Mouse (Mus musculus) limb, embryonic 11.5 days (tissue): ENCODE measurements around the gene Myl12a. TPM values are rescaled to one million over a fixed set of nuclear protein-coding genes. Genes with fewer than 3 reads are reported as not detected.

Experiments
- ATAC-seq: fragments of 200-750 bp; cut with Nextera tagmentation; 2 replicates; pipeline ENCODE4 v1.8.0; 2017; ENCODE audit warnings: low read depth; ENCODE audit not compliant: insufficient number of reproducible peaks, low FRiP score, low TSS enrichment
- DNase-seq: peaks from one replicate; pipeline ENCODE4 v3.0.0-alpha.2; 2015; ENCODE audit warnings: low spot score
- H3K27ac ChIP-seq: fragments of 300-500 bp; sonication (generic); replicated peaks from 2 replicates; pipeline ENCODE4 v1.5.1; 2014; ENCODE audit warnings: low read depth, mild to moderate bottlenecking, low read length
- H3K27me3 ChIP-seq: fragments of 300-500 bp; sonication (generic); 2 replicates; pipeline ENCODE4 v1.6.1; 2014; ENCODE audit warnings: mild to moderate bottlenecking, low read length, mixed read lengths; ENCODE audit not compliant: control insufficient read depth, insufficient read depth
- H3K36me3 ChIP-seq: fragments of 300-500 bp; sonication (generic); 2 replicates; pipeline ENCODE4 v1.6.1; 2014; ENCODE audit warnings: mild to moderate bottlenecking, low read length, moderate library complexity, mixed read lengths; ENCODE audit not compliant: control insufficient read depth, insufficient read depth
- H3K4me1 ChIP-seq: fragments of 300-500 bp; sonication (generic); 2 replicates; pipeline ENCODE4 v1.6.1; 2014; ENCODE audit warnings: low read length, mixed read lengths; ENCODE audit not compliant: control insufficient read depth, insufficient read depth
- H3K4me2 ChIP-seq: fragments of 300-500 bp; sonication (generic); 2 replicates; pipeline ENCODE4 v1.6.1; 2014; ENCODE audit warnings: low read depth, mild to moderate bottlenecking, moderate library complexity; ENCODE audit not compliant: severe bottlenecking
- H3K4me3 ChIP-seq: fragments of 300-500 bp; sonication (generic); 2 replicates; pipeline ENCODE4 v1.5.1; 2014; ENCODE audit warnings: low read depth, low read length
- H3K9ac ChIP-seq: fragments of 300-500 bp; sonication (generic); 2 replicates; pipeline ENCODE4 v1.6.1; 2014; ENCODE audit warnings: mild to moderate bottlenecking, low read length
- H3K9me3 ChIP-seq: fragments of 300-500 bp; sonication (generic); 2 replicates; pipeline ENCODE4 v1.6.1; 2016; ENCODE audit warnings: low read length; ENCODE audit not compliant: control insufficient read depth
- WGBS: fragments of 180-500 bp; shearing (Covaris S2); extraction: QIAGEN DNeasy Blood & Tissue Kit; methylation state at CpG from one replicate; pipeline ENCODE4 v1.1.7; 2014; 5-methylcytosine and 5-hydroxymethylcytosine counted together
- polyA plus RNA-seq: library from polyadenylated mRNA; unstranded; fragments of >200 nt; fragmentation: Nextera tagmentation; extraction: Ambion mirVana; gene quantifications from 2 replicates; pipeline ENCODE4 v1.2.1, GENCODE M21; 2014

Myl12a gene
- polyA plus RNA-seq, 1 experiment from 2014 or later, result 577 TPM

- DNase-seq, result no peak
- H3K4me2 ChIP-seq, result no peak overlapping the region
- H3K27ac ChIP-seq, result no peak overlapping the region
- no peak for ATAC-seq
- H3K36me3 ChIP-seq, result peaks cover 6% of the 10 kb centered on the region
- peaks cover 5% of the 10 kb centered on the region; the same call in 1 of the 2 replicates for H3K4me1 ChIP-seq
- H3K9me3 ChIP-seq, result no peaks in the 10 kb centered on the region
- 60% methylated on average over 5 of the region's 5 CpGs for WGBS
- no peak overlapping the region for H3K9ac ChIP-seq
- no peak overlapping the region for H3K4me3 ChIP-seq
- no peaks in the 10 kb centered on the region for H3K27me3 ChIP-seq
Measured at GRCm38 (mm10) chr17:70999187-70999586, 3.5 kb downstream of the Myl12a start.

DNA sequence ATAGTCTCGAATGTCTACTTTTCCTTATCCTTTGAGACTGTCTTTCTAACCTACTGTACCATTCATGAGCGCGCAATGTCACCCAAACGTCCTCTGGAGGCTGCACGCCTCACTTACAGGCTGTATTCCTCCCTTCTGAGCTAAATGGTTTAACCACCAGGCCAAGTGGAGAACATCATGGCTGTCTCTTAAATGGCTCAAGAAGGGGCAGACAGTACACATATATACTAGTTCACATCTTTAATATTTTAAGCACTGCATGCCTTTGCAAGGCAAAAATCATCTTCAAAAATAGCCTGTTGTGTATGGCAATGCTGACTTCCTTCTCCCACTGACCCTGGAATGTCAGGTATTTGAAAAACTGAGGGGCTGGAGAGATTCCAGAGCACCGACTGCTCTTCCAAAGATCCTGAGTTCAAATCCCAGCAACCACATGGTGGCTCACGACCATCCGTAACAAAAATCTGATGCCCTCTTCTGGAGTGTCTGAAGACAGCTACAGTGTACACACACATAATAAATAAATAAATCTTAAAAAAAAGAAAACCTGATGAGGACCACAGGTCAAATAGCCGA, 4.2 kb downstream of the Myl12a start:
- no peak overlapping the region for H3K9ac ChIP-seq
- H3K27me3 ChIP-seq, result no peaks in the 10 kb centered on the region
- no peak overlapping the region for H3K27ac ChIP-seq
- H3K36me3 ChIP-seq, result peaks cover 6% of the 10 kb centered on the region
- WGBS, result 88% methylated on average over 9 of the region's 9 CpGs
- DNase-seq, result no peak
- H3K4me3 ChIP-seq, result no peak overlapping the region
- no peak overlapping the region for H3K4me2 ChIP-seq
- H3K4me1 ChIP-seq, result peaks cover 5% of the 10 kb centered on the region; the same call in 1 of the 2 replicates
- no peak for ATAC-seq
- no peaks in the 10 kb centered on the region for H3K9me3 ChIP-seq

- no peak overlapping the region for H3K4me3 ChIP-seq
- no peak overlapping the region for H3K9ac ChIP-seq
- H3K4me2 ChIP-seq, result no peak overlapping the region
- H3K36me3 ChIP-seq, result peaks cover 6% of the 10 kb centered on the region
- peaks cover 5% of the 10 kb centered on the region; the same call in 1 of the 2 replicates for H3K4me1 ChIP-seq
- ATAC-seq (no peak), DNase-seq (no peak)
- no peak overlapping the region for H3K27ac ChIP-seq
- 88% methylated on average over 6 of the region's 6 CpGs for WGBS
- no peaks in the 10 kb centered on the region for H3K9me3 ChIP-seq
- no peaks in the 10 kb centered on the region for H3K27me3 ChIP-seq
Measured at GRCm38 (mm10) chr17:70997836-70998235, 4.8 kb downstream of the Myl12a start.

- Histone ChIP-seq H3K9me3 (no peaks in the 10 kb centered on the region), H3K4me3 (no peak overlapping the region), H3K4me2 (no peak overlapping the region), H3K9ac (no peak overlapping the region), H3K27ac (no peak overlapping the region), H3K4me1 (peaks cover 7% of the 10 kb centered on the region; the same call in 1 of the 2 replicates), H3K27me3 (no peaks in the 10 kb centered on the region), H3K36me3 (peaks cover 10% of the 10 kb centered on the region)
- WGBS, result 99% methylated on average over 6 of the region's 6 CpGs
- no peak for ATAC-seq
- no peak for DNase-seq
Measured at GRCm38 (mm10) chr17:70995551-70995950, 7.1 kb downstream of the Myl12a start.

GRCm38 (mm10) chr17:70994671-70995070, 8.0 kb downstream of the Myl12a start:
- no peaks in the 10 kb centered on the region for H3K9me3 ChIP-seq
- no peak for DNase-seq
- H3K27ac ChIP-seq, result no peak overlapping the region
- H3K27me3 ChIP-seq, result no peaks in the 10 kb centered on the region
- H3K4me2 ChIP-seq, result no peak overlapping the region
- no peak overlapping the region for H3K9ac ChIP-seq
- H3K36me3 ChIP-seq, result peaks cover 10% of the 10 kb centered on the region
- no peak for ATAC-seq
- H3K4me3 ChIP-seq, result no peak overlapping the region
- 94% methylated on average over 6 of the region's 6 CpGs for WGBS
- H3K4me1 ChIP-seq, result peaks cover 3% of the 10 kb centered on the region; the same call in 1 of the 2 replicates

- H3K4me1 ChIP-seq, result peaks cover 6% of the 10 kb centered on the region; the same call in 1 of the 2 replicates
- DNase-seq, result no peak
- WGBS, result 61% methylated on average over 3 of the region's 3 CpGs
- H3K36me3 ChIP-seq, result peaks cover 10% of the 10 kb centered on the region
- H3K27ac ChIP-seq, result no peak overlapping the region
- ATAC-seq, result no peak
- no peak overlapping the region for H3K9ac ChIP-seq
- no peak overlapping the region for H3K4me3 ChIP-seq
- no peaks in the 10 kb centered on the region for H3K27me3 ChIP-seq
- no peaks in the 10 kb centered on the region for H3K9me3 ChIP-seq
- no peak overlapping the region for H3K4me2 ChIP-seq
Measured at GRCm38 (mm10) chr17:70993385-70993807, 9.3 kb downstream of the Myl12a start.

DNA sequence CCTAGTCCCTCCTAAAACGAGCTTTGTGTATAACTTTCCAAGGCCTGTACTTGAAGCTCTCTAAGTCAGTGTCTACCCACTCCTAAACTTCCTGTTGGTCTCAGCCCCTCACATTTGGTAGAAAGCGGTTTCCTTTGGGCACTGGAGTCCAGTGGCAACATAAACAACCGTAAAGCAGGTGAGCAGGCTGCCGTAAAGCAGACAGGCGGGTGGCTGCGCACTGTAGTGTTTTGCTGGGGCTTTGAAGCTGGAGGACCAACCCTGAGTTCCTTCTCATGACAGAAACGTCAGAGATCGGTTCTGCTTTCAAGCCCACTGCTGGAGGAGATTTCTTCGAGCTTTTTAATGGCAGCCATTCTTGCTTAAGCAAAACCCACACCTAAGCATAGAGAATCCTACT, 10.0 kb downstream of the Myl12a start:
- Histone ChIP-seq H3K9me3 (no peaks in the 10 kb centered on the region), H3K9ac (no peak overlapping the region), H3K4me3 (no peak overlapping the region), H3K4me2 (no peak overlapping the region), H3K4me1 (peaks cover 6% of the 10 kb centered on the region; the same call in 1 of the 2 replicates), H3K27ac (no peak overlapping the region), H3K36me3 (peaks cover 10% of the 10 kb centered on the region), H3K27me3 (no peaks in the 10 kb centered on the region)
- ATAC-seq (no peak), DNase-seq (no peak)
- WGBS, result 80% methylated on average over 9 of the region's 9 CpGs

GRCm38 (mm10) chr17:70991706-70992625, 10.7 kb downstream of the Myl12a start:
- peak; percentile 41 for DNase-seq
- no peak overlapping the region for H3K27ac ChIP-seq

More at GRCm38 (mm10) chr17:70991706-70992625, 10.7 kb downstream of the Myl12a start:
- Histone ChIP-seq H3K4me3 (no peak overlapping the region), H3K9me3 (no peaks in the 10 kb centered on the region), H3K36me3 (peaks cover 10% of the 10 kb centered on the region), H3K27me3 (no peaks in the 10 kb centered on the region), H3K4me1 (peaks cover 6% of the 10 kb centered on the region; the same call in 1 of the 2 replicates), H3K4me2 (no peak overlapping the region), H3K9ac (no peak overlapping the region)
- no peak for ATAC-seq
- 88% methylated on average over 16 of the region's 16 CpGs for WGBS
